Mouse (Mus musculus) neural tube, embryonic 15.5 days (tissue): ENCODE data around the gene Lrpprc. TPM values are rescaled to one million over a fixed set of nuclear protein-coding genes. Genes with fewer than 3 reads are reported as not detected.
A peak's percentile ranks its signal among the peaks of the same experiment; 100 is the strongest.
"Not testable (repeated sequence)": the region's sequence is repeated elsewhere in the genome, so short reads cannot be mapped to it uniquely, and the experiment has no call there.

Experiments used
- ATAC-seq: fragments of 200-750 bp; cut with Nextera tagmentation; 2 replicates; pipeline ENCODE4 v1.8.0; 2017; ENCODE audit warnings: mild to moderate bottlenecking, moderate TSS enrichment, moderate library complexity; ENCODE audit not compliant: low FRiP score
- H3K27ac ChIP-seq: fragments of 300-500 bp; sonication (generic); replicated peaks from 2 replicates; pipeline ENCODE4 v1.5.1; 2015; ENCODE audit warnings: mild to moderate bottlenecking, inconsistent platforms
- H3K27me3 ChIP-seq: fragments of 300-500 bp; sonication (generic); replicated peaks from 2 replicates; pipeline ENCODE4 v1.6.1; 2015; ENCODE audit warnings: inconsistent platforms
- H3K36me3 ChIP-seq: fragments of 300-500 bp; sonication (generic); 2 replicates; pipeline ENCODE4 v1.6.1; 2015; ENCODE audit warnings: inconsistent platforms
- H3K4me1 ChIP-seq: fragments of 300-500 bp; sonication (generic); 2 replicates; pipeline ENCODE4 v1.6.1; 2015; ENCODE audit warnings: inconsistent platforms
- H3K4me2 ChIP-seq: fragments of 300-500 bp; sonication (generic); 2 replicates; pipeline ENCODE4 v1.6.1; 2015; ENCODE audit warnings: inconsistent platforms, mild to moderate bottlenecking, moderate library complexity
- H3K4me3 ChIP-seq: fragments of 300-500 bp; sonication (generic); replicated peaks from 2 replicates; pipeline ENCODE4 v1.5.1; 2015; ENCODE audit warnings: mild to moderate bottlenecking, inconsistent platforms
- H3K9ac ChIP-seq: fragments of 300-500 bp; sonication (generic); replicated peaks from 2 replicates; pipeline ENCODE4 v1.6.1; 2015; ENCODE audit warnings: mild to moderate bottlenecking, inconsistent platforms
- H3K9me3 ChIP-seq: fragments of 300-500 bp; sonication (generic); replicated peaks from 2 replicates; pipeline ENCODE4 v1.6.1; 2016; ENCODE audit warnings: inconsistent platforms
- WGBS: fragments of 180-500 bp; shearing (Covaris S2); methylation state at CpG from one replicate; pipeline ENCODE4 v1.1.7; 2015; ENCODE audit warnings: mixed read lengths; 5-methylcytosine and 5-hydroxymethylcytosine counted together
- polyA plus RNA-seq: library from polyadenylated mRNA; unstranded; fragments of >200 nt; fragmentation: Nextera tagmentation; extraction: Ambion mirVana; gene quantifications from 2 replicates; pipeline ENCODE4 v1.2.1, GENCODE M21; 2015

Gene Lrpprc
- 46.5 and 47.2 TPM in 2 replicates for polyA plus RNA-seq

DNA sequence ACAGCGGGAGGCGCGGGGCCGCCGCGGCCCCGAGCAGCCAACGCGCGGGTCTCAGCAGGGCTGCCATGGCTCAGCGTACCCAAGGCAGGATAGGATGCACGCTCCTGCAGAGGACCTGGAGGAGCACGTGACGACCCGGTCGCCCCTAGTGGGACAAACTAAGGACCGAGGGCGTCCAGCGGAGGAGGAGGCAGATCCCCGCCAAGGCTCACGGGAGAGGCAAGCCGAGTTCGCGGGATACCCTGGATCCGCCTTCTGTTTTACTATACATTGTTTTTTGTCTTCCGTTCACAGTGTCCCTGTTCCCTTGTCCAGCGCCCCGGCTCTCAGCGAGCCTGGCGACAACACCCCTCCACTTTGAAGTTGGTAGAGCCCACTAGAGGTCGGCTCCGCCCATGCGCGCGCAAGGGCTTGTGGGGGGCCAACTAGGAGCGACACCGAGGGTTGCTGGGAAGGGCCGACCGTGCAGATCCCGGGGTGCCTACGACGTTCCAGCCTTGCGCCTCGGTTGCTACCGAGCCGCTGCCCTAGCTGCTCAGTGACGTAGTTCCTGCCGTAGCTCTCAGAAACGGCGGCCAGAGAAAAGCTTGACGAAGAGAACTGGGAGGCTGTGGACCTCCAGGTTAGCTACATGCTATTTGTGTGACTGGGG, at the start of gene Lrpprc:
Gene Lrpprc, minus strand, starts transcription at position 343 of the 652 bp plus-strand sequence.
- peak; percentile 99 for ATAC-seq
- under 1% methylated on average over 51 of the region's 51 CpGs for WGBS

DNA sequence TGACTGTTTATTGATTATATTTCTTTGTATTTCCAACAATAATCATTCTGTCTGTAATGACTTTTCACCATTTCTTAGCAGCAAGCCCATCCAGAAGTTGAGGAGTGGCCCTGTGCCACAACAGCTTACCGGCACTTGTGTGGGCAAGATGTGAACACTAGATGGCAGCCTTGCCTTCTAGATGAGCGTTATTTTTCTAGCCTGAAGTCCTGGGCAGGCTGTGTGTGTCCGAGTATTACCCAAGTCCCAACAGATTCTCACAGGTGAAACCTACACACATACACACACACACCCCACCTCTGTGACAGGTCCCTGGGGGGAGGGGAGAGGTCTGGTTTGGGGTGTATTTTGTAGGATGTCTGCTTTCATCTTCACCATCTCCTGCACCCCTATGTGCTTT, 47.2 kb upstream of the Lrpprc start:
- no peaks in the 10 kb centered on the region for H3K4me1 ChIP-seq
- WGBS, result 4% methylated on average over 3 of the region's 3 CpGs
- no peak overlapping the region for H3K27ac ChIP-seq
- no peak overlapping the region for H3K4me3 ChIP-seq
- H3K27me3 ChIP-seq, result no peaks in the 10 kb centered on the region
- H3K9me3 ChIP-seq, result no peaks in the 10 kb centered on the region
- no peak overlapping the region for H3K9ac ChIP-seq
- H3K36me3 ChIP-seq, result no peaks in the 10 kb centered on the region
- ATAC-seq, result peak; percentile 70; the same call in 1 of the 2 replicates
- H3K4me2 ChIP-seq, result no peak overlapping the region

More for the DNA sequence above, at the start of gene Lrpprc:
- peaks cover 32% of the 10 kb centered on the region for H3K4me1 ChIP-seq
- H3K36me3 ChIP-seq, result 0 out of 2 replicates have a peak, but pooled peaks cover 4% of the 10 kb centered on the region
- H3K9me3 ChIP-seq, result no peaks in the 10 kb centered on the region
- peak within 1 kb of the TSS; percentile 89 for H3K4me2 ChIP-seq
- H3K9ac ChIP-seq, result peak within 1 kb of the TSS; percentile 96
- H3K27me3 ChIP-seq, result no peaks in the 10 kb centered on the region
- peak within 1 kb of the TSS; percentile 89 for H3K27ac ChIP-seq
- peak within 1 kb of the TSS; percentile 100 for H3K4me3 ChIP-seq

DNA sequence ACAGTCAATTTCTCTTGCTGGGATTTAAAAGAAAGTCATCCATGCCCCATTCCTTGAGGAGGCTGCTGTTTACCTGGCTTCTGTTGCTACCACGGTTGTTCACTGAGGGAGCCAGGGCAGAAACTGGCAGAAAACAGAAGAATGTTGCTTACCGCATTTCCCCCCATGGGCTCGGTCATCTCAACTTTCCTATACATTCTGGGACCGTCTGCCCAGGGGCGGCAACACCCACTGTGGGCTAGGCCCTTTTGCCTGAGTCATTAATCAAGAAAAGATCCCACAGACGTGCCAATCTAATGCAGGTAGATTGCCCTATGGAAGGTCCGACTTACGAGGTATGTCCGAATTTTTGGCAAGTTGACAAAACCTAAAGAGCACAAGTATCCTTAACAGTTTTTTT, 44.7 kb upstream of the Lrpprc start:
- Histone ChIP-seq H3K36me3 (no peaks in the 10 kb centered on the region), H3K4me3 (no peak overlapping the region), H3K4me2 (no peak overlapping the region), H3K9me3 (no peaks in the 10 kb centered on the region), H3K9ac (no peak overlapping the region), H3K4me1 (no peaks in the 10 kb centered on the region), H3K27me3 (no peaks in the 10 kb centered on the region), H3K27ac (no peak overlapping the region)
- WGBS, result 87% methylated on average over 9 of the region's 9 CpGs
- no peak for ATAC-seq

DNA sequence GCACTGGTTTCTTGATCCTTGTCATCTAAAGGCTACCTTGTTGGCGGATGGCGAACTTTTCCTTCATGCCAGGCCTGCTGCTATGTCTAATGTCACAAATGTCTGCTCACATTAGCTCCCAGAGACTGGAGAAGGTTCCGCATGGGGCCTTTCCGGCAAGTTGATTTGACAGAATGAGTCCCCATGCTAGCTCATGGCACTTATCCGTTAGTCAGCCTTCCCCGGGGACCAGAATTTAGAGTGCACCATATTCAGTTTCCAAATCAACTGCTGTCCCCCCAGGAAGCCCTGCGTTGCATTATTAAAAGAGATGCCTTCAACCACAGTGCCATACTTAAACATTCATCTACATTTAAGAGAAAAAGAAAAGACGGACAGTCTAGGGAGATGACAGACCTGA, 41.8 kb upstream of the Lrpprc start:
- H3K27ac ChIP-seq, result no peak overlapping the region
- WGBS, result 70% methylated on average over 8 of the region's 8 CpGs
- no peaks in the 10 kb centered on the region for H3K27me3 ChIP-seq
- no peaks in the 10 kb centered on the region for H3K36me3 ChIP-seq
- no peak overlapping the region for H3K4me3 ChIP-seq
- H3K9me3 ChIP-seq, result no peaks in the 10 kb centered on the region
- H3K9ac ChIP-seq, result no peak overlapping the region
- H3K4me1 ChIP-seq, result no peaks in the 10 kb centered on the region
- ATAC-seq, result no peak
- no peak overlapping the region for H3K4me2 ChIP-seq

DNA sequence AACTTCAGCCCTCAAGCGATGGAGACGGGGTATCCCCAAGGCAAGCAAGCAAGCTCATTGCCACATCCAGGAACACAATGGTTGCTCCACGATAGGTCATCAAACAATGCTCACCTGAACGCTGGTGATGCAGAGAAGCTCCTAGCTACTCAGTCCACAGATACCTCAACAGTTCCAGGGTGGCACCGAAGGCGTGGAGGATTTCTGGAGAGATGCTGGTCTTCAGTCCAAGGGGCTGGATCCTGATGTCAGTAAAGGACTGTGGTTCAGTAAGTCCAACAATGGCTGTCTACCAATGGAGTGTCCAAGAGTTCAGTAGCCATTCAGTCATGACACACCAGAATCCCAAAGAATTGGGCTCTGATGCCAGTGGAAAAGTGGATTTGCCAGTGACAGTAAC, 37.7 kb upstream of the Lrpprc start:
- H3K9ac ChIP-seq, result no peak overlapping the region
- no peak overlapping the region for H3K4me2 ChIP-seq
- H3K4me3 ChIP-seq, result no peak overlapping the region
- no peaks in the 10 kb centered on the region for H3K9me3 ChIP-seq
- H3K27me3 ChIP-seq, result no peaks in the 10 kb centered on the region
- WGBS, result 95% methylated on average over 6 of the region's 6 CpGs
- no peak overlapping the region for H3K27ac ChIP-seq
- no peak for ATAC-seq
- H3K4me1 ChIP-seq, result no peaks in the 10 kb centered on the region
- H3K36me3 ChIP-seq, result no peaks in the 10 kb centered on the region

DNA sequence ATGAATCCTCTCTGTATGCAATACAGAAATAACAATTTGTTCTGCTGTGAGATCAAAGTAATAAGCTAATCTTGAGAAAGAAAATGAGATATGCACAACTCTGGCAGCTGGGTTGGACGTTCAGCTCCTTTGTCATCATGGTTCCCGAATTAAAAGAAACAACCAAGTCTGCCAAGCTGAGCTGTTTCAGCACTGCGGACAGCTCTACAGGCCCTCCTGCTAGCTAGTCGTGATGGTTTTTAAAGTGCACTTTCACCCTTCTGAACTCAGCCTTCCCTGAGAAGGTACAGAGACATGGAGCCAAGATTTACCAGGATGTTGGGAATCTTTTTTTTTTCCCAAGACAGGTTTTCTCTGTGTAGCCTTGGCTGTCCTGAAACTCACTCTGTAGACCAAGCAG, 30.0 kb upstream of the Lrpprc start:
- WGBS, result 12% methylated on average over 4 of the region's 4 CpGs
- no peak overlapping the region for H3K4me3 ChIP-seq
- no peak overlapping the region for H3K27ac ChIP-seq
- no peaks in the 10 kb centered on the region for H3K27me3 ChIP-seq
- no peak overlapping the region for H3K4me2 ChIP-seq
- no peaks in the 10 kb centered on the region for H3K36me3 ChIP-seq
- no peak overlapping the region for H3K9ac ChIP-seq
- no peak for ATAC-seq
- peaks cover 3% of the 10 kb centered on the region; the same call in 1 of the 2 replicates for H3K4me1 ChIP-seq
- H3K9me3 ChIP-seq, result no peaks in the 10 kb centered on the region

DNA sequence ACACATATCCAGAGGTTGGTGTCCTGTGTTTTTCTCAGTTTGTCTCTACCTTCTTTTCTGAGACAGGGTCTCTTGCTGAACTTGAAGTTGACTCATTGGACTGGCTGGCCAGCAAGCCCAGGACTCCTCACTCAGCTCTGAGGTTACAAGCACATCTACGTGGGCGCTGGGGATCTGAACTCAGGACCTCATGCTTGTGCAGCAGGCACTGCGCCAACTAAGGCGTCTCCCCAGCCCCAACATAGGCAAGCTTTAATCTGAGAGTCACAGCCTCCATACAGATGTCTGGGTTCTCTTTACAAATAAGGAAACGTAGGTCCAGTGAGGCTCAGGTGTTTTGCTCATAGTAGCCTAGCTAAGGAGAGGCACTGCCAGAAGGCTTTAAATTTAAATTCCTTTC, 27.8 kb upstream of the Lrpprc start:
- Histone ChIP-seq H3K9ac (no peak overlapping the region), H3K9me3 (no peaks in the 10 kb centered on the region), H3K4me2 (no peak overlapping the region), H3K4me3 (no peak overlapping the region), H3K4me1 (peaks cover 10% of the 10 kb centered on the region; the same call in 1 of the 2 replicates), H3K36me3 (no peaks in the 10 kb centered on the region), H3K27ac (no peak overlapping the region), H3K27me3 (no peaks in the 10 kb centered on the region)
- ATAC-seq, result no peak
- WGBS, result 84% methylated on average over 5 of the region's 5 CpGs

DNA sequence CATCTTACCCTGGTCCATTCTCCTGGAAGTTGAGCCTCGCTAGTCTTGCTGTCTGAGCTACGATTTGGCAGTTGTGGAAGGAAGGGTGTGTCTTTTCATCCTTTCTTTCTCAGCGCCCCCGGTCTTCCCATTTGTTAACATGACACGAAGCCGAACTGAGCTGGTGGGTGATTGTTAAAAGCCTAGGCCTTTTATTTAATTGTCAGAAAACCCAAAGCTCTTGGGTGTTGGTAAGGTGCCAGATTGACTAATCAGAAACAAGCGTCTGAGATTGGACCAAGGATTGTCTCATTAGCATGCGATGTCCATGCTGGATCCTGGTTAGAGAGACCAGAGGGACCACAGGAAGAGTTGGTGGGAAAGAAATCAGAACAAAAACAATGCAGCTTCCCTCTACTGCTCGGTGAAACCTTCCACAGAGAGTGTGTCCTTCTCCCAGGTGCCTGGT, 25.4 kb upstream of the Lrpprc start:
- Histone ChIP-seq H3K4me3 (no peak overlapping the region), H3K27me3 (no peaks in the 10 kb centered on the region), H3K9me3 (no peaks in the 10 kb centered on the region), H3K9ac (no peak overlapping the region), H3K36me3 (no peaks in the 10 kb centered on the region), H3K4me2 (no peak overlapping the region), H3K4me1 (peaks cover 10% of the 10 kb centered on the region; the same call in 1 of the 2 replicates), H3K27ac (no peak overlapping the region)
- no peak for ATAC-seq
- WGBS, result 55% methylated on average over 9 of the region's 9 CpGs

DNA sequence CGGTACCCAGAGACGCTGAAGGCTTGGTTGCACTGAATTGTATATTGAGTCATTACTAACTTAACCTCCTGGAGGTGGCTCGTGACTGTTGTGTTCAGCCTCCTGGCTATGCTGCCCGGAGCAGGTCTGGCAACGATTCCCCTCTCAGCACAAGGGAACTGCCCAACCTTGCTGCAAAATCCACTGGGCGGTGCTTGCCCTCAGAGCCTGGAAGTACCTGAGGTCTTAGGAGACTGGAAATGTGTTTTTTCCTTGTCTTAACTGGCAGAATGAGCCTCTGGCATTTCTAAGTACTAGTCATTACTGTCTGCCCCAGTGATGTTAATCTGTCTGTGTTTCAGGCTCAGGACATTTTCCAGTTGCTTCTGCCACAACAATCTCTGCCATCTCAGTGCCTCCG, 24.3 kb upstream of the Lrpprc start:
- Histone ChIP-seq H3K9me3 (no peaks in the 10 kb centered on the region), H3K27ac (no peak overlapping the region), H3K4me2 (no peak overlapping the region), H3K4me3 (no peak overlapping the region), H3K36me3 (no peaks in the 10 kb centered on the region), H3K27me3 (no peaks in the 10 kb centered on the region), H3K9ac (no peak overlapping the region), H3K4me1 (peaks cover 10% of the 10 kb centered on the region; the same call in 1 of the 2 replicates)
- ATAC-seq, result no peak
- 67% methylated on average over 7 of the region's 7 CpGs for WGBS

DNA sequence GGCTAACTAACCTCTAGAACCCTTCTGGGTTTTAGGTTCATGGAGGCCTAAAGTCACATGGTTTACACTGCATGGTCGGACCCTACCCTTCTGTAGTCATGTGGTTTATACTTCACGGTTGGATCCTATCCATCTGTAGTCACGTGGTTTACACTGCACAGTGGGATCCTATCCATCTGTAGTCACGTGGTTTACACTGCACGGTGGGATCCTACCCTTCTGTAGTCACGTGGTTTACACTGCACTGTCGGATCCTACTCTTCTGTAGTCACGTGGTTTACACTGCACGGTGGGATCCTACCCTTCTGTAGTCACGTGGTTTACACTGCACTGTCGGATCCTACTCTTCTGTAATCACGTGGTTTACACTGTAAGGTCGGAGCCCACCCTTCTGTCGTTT, 23.6 kb upstream of the Lrpprc start:
- H3K27ac ChIP-seq, H3K9ac ChIP-seq, H3K4me3 ChIP-seq, H3K36me3 ChIP-seq, H3K4me2 ChIP-seq, H3K27me3 ChIP-seq, H3K9me3 ChIP-seq, ATAC-seq, H3K4me1 ChIP-seq: not testable (repeated sequence)
- 86% methylated on average over 14 of the region's 14 CpGs for WGBS

DNA sequence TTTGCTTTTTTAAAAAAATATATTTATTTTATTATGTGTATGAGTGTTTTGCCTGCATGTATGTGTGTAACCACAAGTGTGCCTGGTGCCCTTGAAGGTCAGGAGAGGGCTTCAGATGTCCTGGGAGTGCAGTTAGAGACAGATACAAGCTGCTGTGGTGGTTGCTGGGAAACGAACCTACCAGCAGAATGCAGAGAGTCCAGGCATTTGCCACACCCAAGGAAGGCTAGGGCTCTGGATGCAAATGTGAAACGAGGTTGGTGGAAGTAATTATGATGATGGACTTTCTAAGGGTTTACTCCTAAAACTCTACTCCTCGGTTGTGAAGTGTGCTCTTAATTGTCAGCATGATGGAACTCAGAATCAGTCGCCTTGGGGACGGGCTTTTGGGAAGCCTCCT, 1.4 kb upstream of the Lrpprc start:
- H3K4me1 ChIP-seq, result peaks cover 32% of the 10 kb centered on the region
- H3K4me2 ChIP-seq, result peak overlapping the region; percentile 89
- no peak overlapping the region for H3K4me3 ChIP-seq
- 75% methylated on average over 5 of the region's 5 CpGs for WGBS
- H3K9ac ChIP-seq, result no peak overlapping the region
- ATAC-seq, result no peak
- no peaks in the 10 kb centered on the region for H3K9me3 ChIP-seq
- no peaks in the 10 kb centered on the region for H3K27me3 ChIP-seq
- no peak overlapping the region for H3K27ac ChIP-seq
- 0 out of 2 replicates have a peak, but pooled peaks cover 1% of the 10 kb centered on the region for H3K36me3 ChIP-seq

DNA sequence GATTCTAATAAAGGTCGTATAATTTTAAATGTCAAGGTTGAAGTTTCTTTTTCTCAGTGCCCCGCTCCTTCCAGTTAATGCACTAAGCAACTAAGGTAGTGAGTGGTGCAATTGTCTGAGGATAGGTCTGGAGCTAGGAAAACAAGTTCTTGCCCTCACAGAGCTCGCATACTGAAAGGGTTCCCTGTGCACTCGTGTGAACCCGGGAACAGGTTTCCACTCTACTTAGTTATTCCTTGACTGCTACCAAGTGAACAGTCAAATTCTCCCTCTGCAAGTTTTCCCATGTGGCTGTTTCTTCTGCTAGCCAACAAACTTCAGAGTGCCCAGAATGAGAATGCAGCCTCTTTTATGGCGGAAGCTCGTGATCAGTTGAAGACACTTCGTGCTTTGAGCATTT, 567 bp upstream of the Lrpprc start:
- peak; percentile 15; the same call in 1 of the 2 replicates for ATAC-seq
- Histone ChIP-seq H3K36me3 (0 out of 2 replicates have a peak, but pooled peaks cover 4% of the 10 kb centered on the region), H3K9me3 (no peaks in the 10 kb centered on the region), H3K27me3 (no peaks in the 10 kb centered on the region), H3K4me1 (peaks cover 32% of the 10 kb centered on the region), H3K4me2 (peak overlapping the region; percentile 89), H3K27ac (peak overlapping the region; percentile 89), H3K4me3 (peak overlapping the region; percentile 100), H3K9ac (peak overlapping the region; percentile 96)
- WGBS, result 2% methylated on average over 8 of the region's 8 CpGs
